Mouse (Mus musculus) brain, embryonic 14.5 days (tissue): ENCODE data around the gene Aebp2.

ENCODE experiments used
- CTCF ChIP-seq: fragments of 200-500 bp; IDR thresholded peaks from 2 replicates; pipeline ENCODE4 v1.5.1; 2012; ENCODE audit warnings: inconsistent platforms, mild to moderate bottlenecking, moderate library complexity, borderline replicate concordance; ENCODE audit not compliant: insufficient read depth, insufficient read length; ENCODE audit errors: extremely low read depth
- POLR2A ChIP-seq: fragments of 200-500 bp; IDR thresholded peaks from 2 replicates; pipeline ENCODE4 v1.6.1; 2012; ENCODE audit warnings: mild to moderate bottlenecking, inconsistent platforms, borderline replicate concordance; ENCODE audit not compliant: poor library complexity, insufficient read depth, insufficient read length, severe bottlenecking; ENCODE audit errors: extremely low read depth

DNA sequence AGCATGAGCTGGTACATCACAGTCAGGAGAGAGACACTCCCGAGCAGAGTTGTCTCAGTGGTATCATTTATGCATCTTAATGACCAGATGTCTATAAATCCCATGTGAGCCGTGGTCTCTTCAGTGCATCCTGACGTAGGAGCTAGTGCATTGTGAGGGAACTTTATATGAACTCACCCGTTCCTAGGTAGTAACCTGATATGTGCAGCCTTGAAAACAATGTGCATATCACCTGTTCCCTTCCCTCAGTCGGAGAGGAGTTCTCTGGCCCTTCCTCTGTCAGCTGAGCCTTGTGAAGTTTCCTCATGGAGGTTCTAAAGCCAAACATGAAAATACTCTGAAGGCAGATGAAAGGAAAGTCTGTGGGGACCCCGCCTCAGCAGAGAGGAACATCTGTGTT lies 78.8 kb downstream of the Aebp2 start:
- no peak for TF ChIP-seq CTCF
- TF ChIP-seq POLR2A = no peak
